15 mouse cellular contexts compared by ENCODE assay signal in the genomic region with DNA sequence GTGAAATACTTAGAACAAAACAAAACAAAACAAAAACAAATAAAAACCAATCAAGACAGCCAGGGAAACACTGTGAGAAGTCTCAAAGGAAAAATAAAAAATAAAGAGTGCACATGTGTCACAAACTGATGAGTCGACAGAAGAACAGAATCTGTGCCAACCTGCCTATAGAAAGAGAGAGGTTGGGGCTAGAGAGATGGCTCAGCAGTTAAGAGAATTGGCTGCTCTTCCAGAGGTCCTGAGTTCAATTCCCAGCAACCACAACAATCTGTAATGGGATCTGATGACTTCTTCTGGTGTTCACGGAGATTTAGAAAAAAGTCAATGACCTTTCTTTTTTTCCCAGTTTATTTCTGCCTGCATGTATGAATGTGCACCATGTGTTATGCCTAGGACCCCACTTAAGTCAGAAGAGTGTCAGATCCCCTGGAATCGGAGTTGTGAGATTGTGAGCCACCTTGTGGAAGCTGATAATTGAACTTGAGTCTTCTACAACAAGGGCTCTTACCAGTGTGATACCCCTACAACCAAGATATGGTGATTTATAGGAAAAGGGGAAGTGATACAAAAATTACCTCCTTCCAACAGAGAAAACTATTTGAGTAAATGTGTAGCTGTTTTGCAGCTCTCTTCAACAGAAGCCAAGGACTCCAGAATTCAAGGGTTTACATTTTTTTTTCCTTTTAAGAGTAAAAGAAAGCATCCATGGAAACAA. TPM values are rescaled to one million over a fixed set of nuclear protein-coding genes. Genes with fewer than 3 reads are reported as not detected.
DNase-seq lines count a peak whose midpoint lies in the region; ATAC-seq and TF ChIP-seq lines count a peak whose summit lies in the region.
"Had no signal": no experiment of that assay in that cellular context is flagged by ENCODE, and none has a peak within 500 bp of the region (broad histone marks: within the 10 kb centered on the region; RNA-seq: fewer than 3 reads in every experiment).

No protein-coding gene starts in this region.

- no peaks in the 10 kb centered on the region for H3K27me3 ChIP-seq in liver, adult 2 months (ENCODE audit: control insufficient read depth, insufficient read depth, low read length)
- H3K27me3 ChIP-seq in intestine, postnatal 0 days (replicated peaks; ENCODE audit: control insufficient read depth, insufficient read depth, low read length) = no peaks in the 10 kb centered on the region
- H3K27me3 ChIP-seq in splenic B cell, adult 2 months (ENCODE audit: control insufficient read depth, insufficient read depth, low read length, poor library complexity, severe bottlenecking) = no peaks in the 10 kb centered on the region
- H3K27me3 ChIP-seq in stomach, postnatal 0 days (ENCODE audit: control insufficient read depth, insufficient read depth, low read length) = no peaks in the 10 kb centered on the region
- H3K27me3 ChIP-seq: forebrain, embryonic 15.5 days; neural tube, embryonic 13.5 days had no signal

- 54% methylated on average over 3 of the region's 3 CpGs for WGBS in liver, adult 2 months
- 80% methylated on average over 3 of the region's 3 CpGs for WGBS in intestine, postnatal 0 days
- WGBS in stomach, postnatal 0 days = 76% methylated on average over 3 of the region's 3 CpGs

- in situ Hi-C loops in ES-E14 (cut with MboI; ENCODE audit: low sequenced_read_pairs in 2 of 2, unreplicated experiment in 2 of 2) = no loop called here

- H3K9me3 ChIP-seq in ES-E14 (ENCODE audit: control insufficient read depth, insufficient read depth, low read depth, low read length) = no peaks in the 10 kb centered on the region
- H3K9me3 ChIP-seq in intestine, postnatal 0 days (ENCODE audit: control insufficient read depth) = no peaks in the 10 kb centered on the region
- H3K9me3 ChIP-seq in stomach, postnatal 0 days (ENCODE audit: control insufficient read depth, low read length) = no peaks in the 10 kb centered on the region
- H3K9me3 ChIP-seq: forebrain, embryonic 15.5 days; hindbrain, embryonic 10.5 days; neural tube, embryonic 13.5 days had no signal

- H3K4me1 ChIP-seq in liver, adult 2 months (ENCODE audit: control insufficient read depth, insufficient read depth, low read length) = peaks cover 39% of the 10 kb centered on the region
- H3K4me1 ChIP-seq in ES-E14 (ENCODE audit: control insufficient read depth in 2 of 2, insufficient read depth in 2 of 2, low read length in 2 of 2, poor library complexity in 1 of 2) = peaks cover 13 to 16% of the 10 kb centered on the region in 2 experiments; a peak in 3 of 4 replicates
- peaks cover 28% of the 10 kb centered on the region for H3K4me1 ChIP-seq in intestine, postnatal 0 days (replicated peaks; ENCODE audit: control insufficient read depth, insufficient read depth, low read length)
- 0 out of 2 replicates have a peak, but pooled peaks cover 8% of the 10 kb centered on the region for H3K4me1 ChIP-seq in stomach, postnatal 0 days (replicated peaks; ENCODE audit: control insufficient read depth, insufficient read depth)

- peak overlapping the region; percentile 24; the same call in 1 of the 2 replicates for H3K4me2 ChIP-seq in intestine, postnatal 0 days (replicated peaks; ENCODE audit: low read depth)
- H3K4me2 ChIP-seq in stomach, postnatal 0 days (replicated peaks; ENCODE audit: low read depth) = no peak overlapping the region

- no peak overlapping the region for H3K9ac ChIP-seq in liver, adult 2 months (ENCODE audit: low read depth, low read length)
- H3K9ac ChIP-seq in ES-E14 (ENCODE audit: insufficient read depth, low read depth, low read length, poor library complexity, severe bottlenecking) = no peak overlapping the region
- H3K9ac ChIP-seq in intestine, postnatal 0 days (ENCODE audit: low read depth, low read length) = no peak overlapping the region
- no peak overlapping the region for H3K9ac ChIP-seq in stomach, postnatal 0 days (ENCODE audit: low read length)
- H3K9ac ChIP-seq: neural tube, embryonic 13.5 days had no signal

- peaks cover 28% of the 10 kb centered on the region; the same call in 1 of the 2 replicates for H3K79me2 ChIP-seq in liver, adult 2 months (ENCODE audit: control insufficient read depth, insufficient read depth, low read length)

- no peak for TF ChIP-seq EP300 in stomach, postnatal 0 days (optimal IDR thresholded peaks at IDR 0.05)

- no peak for ATAC-seq in intestine, postnatal 0 days
- no peak for ATAC-seq in stomach, postnatal 0 days (ENCODE audit: low FRiP score, low TSS enrichment)
- ATAC-seq: activated CD4-positive, CD25-positive, alpha-beta regulatory T cell, adult 4 months; forebrain, embryonic 15.5 days had no signal

- no peak for TF ChIP-seq CTCF in liver, adult 2 months (IDR thresholded peaks at IDR 0.05; ENCODE audit: low read depth, low read length)
- no peak for TF ChIP-seq CTCF in intestine, postnatal 0 days (IDR thresholded peaks at IDR 0.05; ENCODE audit: low read depth)
- no peak for TF ChIP-seq CTCF in stomach, postnatal 0 days (IDR thresholded peaks at IDR 0.05; ENCODE audit: low read depth)

- H3K36me3 ChIP-seq in liver, adult 2 months (ENCODE audit: control insufficient read depth, insufficient read depth, low read length) = no peaks in the 10 kb centered on the region
- peaks cover 15% of the 10 kb centered on the region for H3K36me3 ChIP-seq in ES-E14 (ENCODE audit: control insufficient read depth, insufficient read depth, low read length, poor library complexity, severe bottlenecking)
- H3K36me3 ChIP-seq in intestine, postnatal 0 days (ENCODE audit: control insufficient read depth, insufficient read depth) = no peaks in the 10 kb centered on the region
- no peaks in the 10 kb centered on the region for H3K36me3 ChIP-seq in splenic B cell, adult 2 months (ENCODE audit: control insufficient read depth, insufficient read depth, low read length, poor library complexity, severe bottlenecking)
- H3K36me3 ChIP-seq in stomach, postnatal 0 days (ENCODE audit: control insufficient read depth, insufficient read depth, low read length) = no peaks in the 10 kb centered on the region
- H3K36me3 ChIP-seq: neural tube, embryonic 13.5 days had no signal

- TF ChIP-seq POLR2A in liver, adult 2 months (IDR thresholded peaks at IDR 0.05; ENCODE audit: extremely low read depth, insufficient read depth, low read length) = no peak

- no peak for DNase-seq in liver, adult 2 months (ENCODE audit: extremely low read depth, low read depth, low spot score)
- DNase-seq in liver (no peak), ES-E14 (ENCODE audit: low read depth, low spot score) (no peak)
- DNase-seq in splenic B cell, adult 2 months (ENCODE audit: low read depth, low spot score) = peak; percentile 51
- no peak for DNase-seq in right cerebral cortex, postnatal 10 days (ENCODE audit: low spot score in 2 of 2)
- no peak for DNase-seq in stomach, postnatal 0 days (ENCODE audit: low spot score)
- DNase-seq: cerebellum, adult 11 months; gastrocnemius, postnatal 10 days; spleen, adult 18-20 months had no signal

- no peak overlapping the region for H3K4me3 ChIP-seq in liver, adult 2 months (ENCODE audit: insufficient read depth, low read depth, low read length)
- H3K4me3 ChIP-seq in ES-E14 (ENCODE audit: insufficient read depth in 1 of 2, low read depth in 1 of 2, low read length in 2 of 2, poor library complexity in 1 of 2, severe bottlenecking in 1 of 2) = peak overlapping the region; percentile 2 to 73; a peak in 3 of 4 replicates
- no peak overlapping the region for H3K4me3 ChIP-seq in intestine, postnatal 0 days (ENCODE audit: low read depth, low read length)
- no peak overlapping the region for H3K4me3 ChIP-seq in stomach, postnatal 0 days (ENCODE audit: low read depth, low read length)
- H3K4me3 ChIP-seq: forebrain, embryonic 15.5 days; left cerebral cortex, adult 2 months; neural tube, embryonic 13.5 days had no signal

- H3K27ac ChIP-seq in liver, adult 2 months (replicated peaks; ENCODE audit: insufficient read depth, low read depth, low read length) = peak overlapping the region; percentile 78
- no peak overlapping the region for H3K27ac ChIP-seq in ES-E14 (ENCODE audit: insufficient read depth, low read depth, low read length, poor library complexity, severe bottlenecking)
- no peak overlapping the region; the same call in 1 of the 2 replicates for H3K27ac ChIP-seq in intestine, postnatal 0 days (ENCODE audit: low read depth, low read length)
- no peak overlapping the region for H3K27ac ChIP-seq in stomach, postnatal 0 days (replicated peaks)
- H3K27ac ChIP-seq: left cerebral cortex, adult 2 months had no signal

TF ChIP-seq in ES-E14, 5 proteins besides CTCF, POLR2A, EP300 and RAD21:
- TF ChIP-seq ZC3H11A (IDR thresholded peaks at IDR 0.05; ENCODE audit: borderline replicate concordance, low read depth, low read length) = no peak
- no peak for TF ChIP-seq CHD2 (IDR thresholded peaks at IDR 0.05; ENCODE audit: low read depth, low read length)
- TF ChIP-seq ZNF384 (IDR thresholded peaks at IDR 0.05; ENCODE audit: low read depth, low read length) = no peak
- no peak for TF ChIP-seq HCFC1 (IDR thresholded peaks at IDR 0.05; ENCODE audit: borderline replicate concordance, insufficient read depth, low read length)
- no peak for TF ChIP-seq MAFK (IDR thresholded peaks at IDR 0.05; ENCODE audit: insufficient read depth, low read depth, low read length)

RNA-seq across cellular contexts. Expression of gene Dido1, which starts 6.0 kb away (rescaled TPM):
- total RNA-seq in liver, adult 2 months (2014; rRNA removed) = 26.0 and 27.1 TPM in 2 replicates
- 7.3 and 10.0 TPM in 2 replicates for polyA plus RNA-seq in liver, adult 2 months (2012; rRNA removed)
- 84.7 and 90.6 TPM in 2 replicates for total RNA-seq in ES-E14 (2012; rRNA removed)
- 7.8 and 9.3 TPM in 2 replicates for polyA plus RNA-seq in intestine, postnatal 0 days (2015; fragmentation: Nextera tagmentation; extraction: Ambion mirVana)
- polyA plus RNA-seq in stomach, postnatal 0 days (2015; fragmentation: Nextera tagmentation; extraction: Ambion mirVana) = 7.4 and 9.7 TPM in 2 replicates

RNA-seq across cellular contexts. Expression of gene Gid8, which starts 6.1 kb away (rescaled TPM):
- total RNA-seq in liver, adult 2 months (2014; rRNA removed) = 52.4 and 54.7 TPM in 2 replicates
- 23.6 and 24.3 TPM in 2 replicates for polyA plus RNA-seq in liver, adult 2 months (2012; rRNA removed)
- 57.8 and 64.7 TPM in 2 replicates for total RNA-seq in ES-E14 (2012; rRNA removed)
- polyA plus RNA-seq in intestine, postnatal 0 days (2015; fragmentation: Nextera tagmentation; extraction: Ambion mirVana) = 36.6 and 38.0 TPM in 2 replicates
- 59.6 and 60.7 TPM in 2 replicates for polyA plus RNA-seq in stomach, postnatal 0 days (2015; fragmentation: Nextera tagmentation; extraction: Ambion mirVana)

RNA-seq across cellular contexts. Expression of gene Slc17a9, which starts 21.3 kb away (rescaled TPM):
- total RNA-seq in liver, adult 2 months (2014; rRNA removed) = 3.5 and 4.5 TPM in 2 replicates
- polyA plus RNA-seq in liver, adult 2 months (2012; rRNA removed) = 9.1 and 10.9 TPM in 2 replicates
- 12.0 and 28.1 TPM in 2 replicates for total RNA-seq in ES-E14 (2012; rRNA removed)
- polyA plus RNA-seq in intestine, postnatal 0 days (2015; fragmentation: Nextera tagmentation; extraction: Ambion mirVana) = 2.3 and 3.1 TPM in 2 replicates
- 3.0 and 3.6 TPM in 2 replicates for polyA plus RNA-seq in stomach, postnatal 0 days (2015; fragmentation: Nextera tagmentation; extraction: Ambion mirVana)

Comparison
In these comparisons a context has a peak if more than half of its experiments do, and no peak if none do; other contexts are left out.
1. H3K4me3 ChIP-seq: peak in ES-E14 (2 of 2); none in liver, adult 2 months (single experiment), intestine, postnatal 0 days (single experiment) and stomach, postnatal 0 days (single experiment).